Mouse (Mus musculus) frontal cortex, postnatal 10 days (tissue): Measurements from ENCODE around the gene Acyp1.
"Not testable (repeated sequence)": the region's sequence is repeated elsewhere in the genome, so short reads cannot be mapped to it uniquely, and the experiment has no call there.

ENCODE experiments used
- DNase-seq, 2 experiments: peaks; one replicate each; pipeline ENCODE4 v3.0.0; 2022; ENCODE audit warnings: low spot score in 2 of 2, mixed read lengths in 1 of 2

Gene Acyp1

DNA sequence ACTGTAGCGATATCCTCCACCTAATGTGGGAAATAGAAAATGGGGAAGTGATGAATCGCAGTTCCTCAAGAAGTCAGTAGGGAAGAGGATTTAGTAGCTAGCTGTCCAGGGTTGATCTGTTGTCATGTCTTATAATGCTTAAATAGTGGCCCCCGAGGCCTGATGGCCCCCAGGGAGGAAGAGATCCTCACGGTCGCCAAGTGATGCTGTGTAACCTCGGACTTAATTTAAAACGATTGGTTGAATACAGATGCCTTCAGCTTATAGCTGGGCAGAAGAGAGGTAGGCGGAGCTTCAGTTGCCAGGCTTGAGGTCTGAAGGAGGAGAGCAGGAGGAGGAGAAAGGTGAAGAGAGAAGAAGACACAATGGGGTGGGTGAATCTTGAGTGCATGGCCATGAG lies 3.9 kb downstream of the Acyp1 start:
- no peak for DNase-seq

DNA sequence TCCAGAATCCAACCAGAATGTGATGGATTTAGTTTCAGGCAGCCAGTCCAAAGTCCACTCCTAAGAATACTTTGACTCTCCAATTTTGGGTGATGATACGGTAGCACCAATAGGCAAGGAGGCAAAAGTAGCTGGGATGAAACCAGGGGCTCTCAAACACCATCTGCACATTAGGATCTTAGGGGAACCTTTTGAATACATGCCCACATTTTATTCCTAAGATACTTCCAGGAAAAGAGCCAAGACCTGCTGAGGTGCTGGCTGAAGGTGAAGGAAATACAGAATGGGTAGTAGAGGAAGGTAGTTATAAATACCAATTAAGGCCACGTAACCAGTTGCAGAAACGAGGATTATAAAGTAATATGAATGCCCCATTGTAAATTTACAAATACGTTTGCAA lies 6.5 kb downstream of the Acyp1 start:
- DNase-seq, result not testable (repeated sequence)

DNA sequence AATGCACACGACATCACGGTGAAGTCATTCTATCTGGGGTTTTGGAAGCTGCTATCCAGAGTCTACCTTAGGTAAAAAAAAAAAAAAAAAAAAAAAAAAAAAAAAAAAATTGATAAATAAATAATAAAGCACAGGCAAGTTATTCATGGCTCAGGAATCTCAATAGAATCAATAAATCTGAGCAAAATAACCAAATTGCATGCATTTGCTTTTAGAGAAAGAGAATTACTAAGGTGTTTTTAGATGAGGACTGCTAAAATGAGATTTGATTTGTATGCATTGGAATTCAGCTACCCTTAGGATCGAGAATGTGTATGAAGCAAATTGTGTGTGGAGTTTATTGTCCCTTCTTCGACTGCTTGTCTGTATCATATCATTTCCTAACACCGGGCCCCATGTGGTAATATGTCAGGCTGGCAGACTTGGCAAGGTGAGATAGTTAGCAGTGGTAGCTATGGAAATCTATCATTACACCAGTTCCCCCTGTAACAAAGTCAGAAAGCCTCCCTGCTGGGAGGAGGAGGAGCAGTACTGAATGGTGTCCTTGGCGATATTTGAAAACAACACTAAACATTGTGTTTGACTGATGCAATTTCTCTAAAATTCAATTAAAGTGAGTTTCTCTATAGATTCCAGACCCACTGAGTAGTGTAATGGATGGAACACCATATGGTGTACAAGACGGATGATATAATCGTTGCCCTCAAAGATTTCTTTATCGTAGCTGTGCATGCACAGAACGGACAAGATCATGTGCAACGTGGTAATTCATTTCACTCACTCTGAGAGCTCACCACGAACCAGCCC lies 7.2 kb downstream of the Acyp1 start:
- no peak for DNase-seq

DNA sequence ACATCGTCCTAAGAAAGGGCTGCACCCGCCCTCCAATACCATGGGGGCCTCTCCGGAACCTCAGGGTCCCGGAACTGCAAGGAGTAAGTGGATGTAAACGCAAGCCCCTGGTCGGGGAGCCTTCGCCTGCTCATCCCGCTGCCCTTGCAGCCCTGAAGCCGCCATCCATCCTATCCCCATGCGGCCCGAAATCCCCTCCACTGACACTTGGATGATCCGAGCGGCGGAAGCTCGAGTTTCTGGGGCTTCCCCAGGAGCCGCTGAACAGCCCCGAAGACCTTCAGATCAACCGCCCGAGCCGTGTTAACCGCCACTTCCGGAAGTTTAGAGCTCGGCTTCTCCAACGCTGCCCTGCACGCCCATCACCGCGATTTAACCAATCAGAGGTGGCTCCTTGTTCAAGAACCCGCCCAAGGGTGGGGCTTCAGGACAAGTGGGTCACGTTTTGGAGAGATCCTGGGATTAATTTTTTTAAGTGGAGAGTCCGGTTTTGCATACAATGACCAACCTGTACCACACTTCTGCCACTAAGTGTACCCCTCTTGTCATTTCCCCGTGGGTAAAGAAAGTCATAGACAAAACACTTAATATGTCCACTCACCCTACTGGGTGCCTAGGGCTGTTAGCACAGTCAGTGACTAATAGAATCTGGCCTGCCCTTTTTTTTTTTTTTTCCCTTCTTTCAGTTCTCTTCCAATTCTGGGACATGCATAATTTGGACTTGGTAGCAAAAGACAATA lies 8.0 kb downstream of the Acyp1 start:
- DNase-seq, result peak; percentile 94 to 96

DNA sequence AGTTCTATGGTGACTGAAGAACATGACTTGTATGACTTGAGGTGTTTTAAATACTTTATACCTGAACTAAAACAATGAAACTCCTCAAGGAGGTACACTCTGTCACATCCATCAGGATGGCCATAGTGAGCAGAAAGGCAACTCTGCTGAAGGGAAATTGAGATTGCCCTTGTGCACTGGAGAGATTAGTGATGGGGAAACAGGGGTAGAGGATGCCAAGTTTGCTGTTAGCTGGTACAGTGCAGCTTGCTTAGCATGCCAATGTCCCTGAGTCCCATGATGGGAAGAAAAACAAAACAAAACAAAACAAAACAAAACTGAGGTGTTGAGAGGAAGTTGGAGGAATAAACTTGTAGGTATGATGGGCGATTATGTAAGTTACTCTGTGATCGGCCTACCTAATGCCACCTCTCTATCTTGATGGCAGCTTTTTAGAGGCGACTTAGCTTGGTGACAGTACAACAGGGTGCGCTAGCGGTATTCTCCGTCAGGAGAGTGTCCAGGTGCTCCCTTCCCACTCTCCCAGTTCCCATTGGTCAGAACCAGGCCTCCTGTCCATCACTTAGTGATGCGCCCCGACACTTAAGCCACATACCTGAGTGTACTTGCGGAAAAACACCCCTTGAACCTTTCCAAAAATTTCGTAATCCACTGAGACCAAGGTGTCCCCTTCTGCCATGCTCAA lies 8.7 kb downstream of the Acyp1 start:
- DNase-seq, result no peak

DNA sequence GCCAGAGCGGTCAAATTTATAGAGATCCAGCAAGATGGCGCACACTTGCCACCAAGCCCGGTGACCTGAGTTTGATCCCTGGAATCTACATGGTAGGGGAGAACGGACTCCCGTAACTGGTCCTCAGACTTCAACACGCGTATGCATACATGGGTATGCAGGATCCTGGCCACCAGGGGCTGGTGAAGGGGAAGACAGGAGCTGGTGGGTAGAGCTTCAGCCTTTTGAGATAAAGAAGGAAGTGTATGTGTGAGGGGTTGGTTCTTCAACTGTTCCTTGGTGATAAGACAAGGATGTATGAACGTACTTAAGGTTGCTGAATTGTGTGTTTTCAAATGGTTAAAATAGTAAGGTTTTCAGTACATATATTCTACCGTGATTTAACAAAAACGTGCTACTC lies 9.3 kb downstream of the Acyp1 start:
- no peak for DNase-seq

DNA sequence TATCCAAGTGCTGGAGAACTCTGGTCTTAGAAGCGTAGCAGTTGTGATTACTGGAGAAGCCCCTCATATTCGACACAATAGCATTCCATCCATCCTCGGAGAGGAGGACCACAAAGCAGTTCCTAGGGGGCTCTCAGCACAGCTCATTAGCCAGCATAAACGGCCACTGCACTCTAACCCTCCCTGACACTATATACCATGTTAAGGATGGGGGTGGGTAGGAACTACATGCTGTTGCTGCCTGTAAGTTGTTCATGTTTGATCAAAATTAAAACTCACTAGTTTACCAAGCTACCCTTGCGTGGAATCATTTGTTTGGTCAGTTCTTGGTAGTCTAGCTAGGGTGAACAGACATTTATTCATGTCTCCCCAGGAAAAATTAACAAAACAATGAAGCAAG lies 12.0 kb downstream of the Acyp1 start:
- DNase-seq, result no peak

DNA sequence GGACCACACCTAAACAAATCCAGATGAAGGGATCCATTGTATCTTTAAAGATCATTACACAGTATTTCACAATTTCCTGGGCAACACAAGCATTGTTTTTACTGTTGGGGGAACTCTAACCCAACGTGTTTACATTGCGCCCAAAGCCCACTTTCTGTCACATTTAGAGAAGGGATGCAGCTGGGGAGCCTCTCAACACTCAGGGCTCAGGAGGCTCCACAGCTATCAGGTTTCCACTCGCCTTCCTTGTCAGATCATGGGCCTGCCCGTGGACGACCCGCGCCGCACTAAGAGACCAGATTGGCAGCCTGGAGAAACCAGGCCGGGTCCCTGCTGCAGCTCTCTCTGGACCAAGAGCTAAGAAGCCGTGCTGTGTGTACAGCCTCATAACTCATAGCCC lies 14.7 kb downstream of the Acyp1 start:
- no peak for DNase-seq

DNA sequence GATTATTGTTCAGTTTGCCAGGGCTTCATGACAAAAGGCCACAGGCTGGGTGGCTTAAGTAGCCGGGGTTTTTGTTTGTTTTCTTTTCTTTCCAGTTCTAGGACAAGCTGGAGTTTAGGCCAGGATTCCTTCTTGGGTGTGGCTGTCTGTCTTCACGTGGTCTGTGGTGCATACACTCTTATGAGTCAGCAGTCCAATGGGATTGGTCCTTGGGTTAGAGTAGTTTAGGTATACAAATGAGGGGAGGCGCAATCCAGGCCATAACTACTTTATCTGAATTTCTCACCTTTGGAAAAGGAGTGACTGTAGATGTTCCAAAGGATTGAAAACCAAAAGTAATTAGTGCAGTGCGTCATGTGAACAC lies 16.4 kb downstream of the Acyp1 start:
- DNase-seq, result no peak

DNA sequence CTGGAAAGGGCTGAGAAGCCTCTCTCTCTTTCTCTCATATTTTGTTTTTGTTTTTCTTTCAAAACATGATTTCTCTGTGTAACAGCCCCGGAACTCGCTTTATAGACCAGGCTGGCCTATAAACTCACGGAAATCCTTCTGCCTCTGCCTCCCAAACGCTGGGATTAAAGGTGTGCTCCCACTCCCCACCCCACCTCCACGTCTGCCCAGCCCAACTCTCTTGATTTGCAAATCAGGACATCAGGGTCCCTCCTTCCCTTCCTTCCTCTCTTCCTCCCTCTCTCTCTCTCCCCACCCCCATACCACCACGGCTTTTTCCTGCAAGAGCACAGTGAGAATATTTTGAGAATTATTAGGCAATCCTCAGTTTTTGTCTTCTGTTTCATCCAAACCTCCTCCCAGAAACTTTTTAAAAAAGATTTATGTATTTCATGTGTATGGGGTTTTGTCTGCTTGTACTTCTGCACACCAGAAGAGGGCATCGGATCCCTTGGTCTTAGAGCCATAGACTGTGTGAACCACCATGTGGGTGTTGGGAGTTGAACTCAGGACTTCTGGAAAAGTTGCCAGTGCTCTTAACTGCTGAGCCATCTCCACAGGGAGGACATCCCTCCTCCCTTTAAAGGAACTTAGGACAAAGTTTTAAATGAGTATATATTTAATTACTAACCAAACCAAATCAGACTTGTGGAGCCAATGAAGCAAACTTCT lies 17.0 kb downstream of the Acyp1 start:
- no peak for DNase-seq

DNA sequence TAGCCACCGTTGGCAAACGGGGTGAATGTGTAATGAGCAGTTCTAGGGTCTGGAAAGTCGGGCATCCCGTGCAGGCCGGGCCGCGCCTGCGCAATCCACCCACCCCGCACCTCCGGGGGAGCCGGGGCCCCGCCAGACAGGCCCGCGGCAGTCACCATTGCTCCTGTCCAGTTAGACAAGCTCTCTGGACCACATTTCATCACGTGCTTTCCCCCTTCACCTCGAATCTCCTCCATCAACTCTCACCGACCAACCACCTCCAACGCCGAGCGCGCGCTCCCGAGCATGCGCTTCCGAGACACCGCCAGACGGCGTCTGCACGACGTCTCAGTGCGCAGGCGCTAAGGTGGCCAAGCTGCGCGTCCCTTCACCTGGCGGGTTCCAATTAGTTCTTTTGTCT lies 17.9 kb downstream of the Acyp1 start, which contains the start of gene Mlh3:
Gene Mlh3, minus strand, starts transcription at position 281 of the 400 bp plus-strand sequence.
- peak; percentile 73 to 82 for DNase-seq

DNA sequence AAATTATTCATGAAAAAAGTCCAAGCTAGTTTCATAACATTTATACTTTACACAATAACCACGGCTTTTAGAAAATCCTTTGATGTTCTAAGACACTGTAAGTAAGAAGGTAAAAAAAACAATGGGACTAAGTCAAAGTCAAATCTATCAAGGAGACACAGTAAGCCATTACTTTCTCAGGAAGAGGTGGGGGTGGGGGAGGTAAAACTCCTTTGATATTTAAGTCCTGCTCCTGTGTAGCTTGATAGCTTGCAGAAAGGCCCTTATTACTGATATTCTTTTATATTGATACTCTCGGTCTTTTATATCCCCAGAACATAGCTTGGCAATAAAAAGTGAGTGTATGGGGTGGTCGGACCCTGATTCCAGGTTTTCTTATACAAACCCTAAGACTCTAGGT lies 18.4 kb downstream of the Acyp1 start:
- DNase-seq, result no peak

DNA sequence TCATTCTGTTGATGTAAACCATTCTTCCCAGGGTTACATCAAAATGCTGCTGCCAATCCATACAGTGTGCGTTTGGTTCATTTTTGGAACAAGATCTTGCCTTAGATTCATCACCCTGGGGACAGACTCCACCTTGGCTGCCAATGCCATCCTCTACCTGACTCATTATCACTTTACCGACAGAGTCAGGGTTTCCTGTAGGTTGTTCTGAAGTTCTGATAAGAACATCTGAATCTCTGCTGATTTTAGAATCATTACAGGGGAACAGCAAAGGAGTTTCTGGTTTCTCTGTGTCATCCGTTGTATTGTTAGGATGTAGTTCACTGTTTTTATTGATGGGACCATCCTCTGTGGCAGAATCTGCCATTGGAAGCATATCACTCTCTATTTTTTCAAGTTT lies 22.0 kb downstream of the Acyp1 start:
- DNase-seq, result no peak

DNA sequence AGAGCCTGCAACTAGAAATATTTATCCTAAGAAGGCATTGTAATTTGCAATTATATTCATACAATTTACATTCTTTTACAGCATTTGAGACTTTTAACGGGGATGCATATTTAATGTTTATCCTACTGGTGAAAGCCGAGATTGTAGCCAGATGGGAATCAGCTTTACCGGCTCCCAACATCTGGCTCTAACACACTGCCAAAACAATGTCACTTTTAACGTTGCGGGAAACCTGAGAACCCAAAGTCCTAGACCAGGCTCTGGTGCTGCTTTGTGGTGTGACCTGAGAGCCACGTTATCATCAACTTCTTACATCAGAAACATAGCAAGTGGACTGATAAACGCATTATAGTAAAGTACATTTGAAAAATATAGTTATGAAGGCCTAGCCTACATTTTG lies 23.3 kb downstream of the Acyp1 start:
- no peak for DNase-seq

DNA sequence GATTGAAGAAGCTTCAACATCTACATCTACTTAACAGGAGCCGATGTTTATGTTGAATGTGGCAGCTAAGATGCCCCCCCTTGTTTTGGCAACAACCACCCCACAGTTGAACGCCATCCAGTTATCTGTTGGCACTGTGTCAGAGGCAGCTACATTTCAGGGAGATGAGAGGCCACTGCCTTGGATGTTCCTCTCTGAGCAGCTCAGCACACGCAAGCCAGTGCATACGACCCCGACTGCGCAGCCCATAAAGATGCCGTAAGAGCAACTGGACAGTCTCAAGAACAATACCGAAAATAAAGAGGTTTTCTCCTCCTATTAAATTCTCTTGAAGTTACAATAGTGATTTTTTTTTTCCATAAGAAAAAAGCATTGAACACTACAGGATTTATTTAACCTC lies 23.7 kb downstream of the Acyp1 start:
- no peak for DNase-seq

DNA sequence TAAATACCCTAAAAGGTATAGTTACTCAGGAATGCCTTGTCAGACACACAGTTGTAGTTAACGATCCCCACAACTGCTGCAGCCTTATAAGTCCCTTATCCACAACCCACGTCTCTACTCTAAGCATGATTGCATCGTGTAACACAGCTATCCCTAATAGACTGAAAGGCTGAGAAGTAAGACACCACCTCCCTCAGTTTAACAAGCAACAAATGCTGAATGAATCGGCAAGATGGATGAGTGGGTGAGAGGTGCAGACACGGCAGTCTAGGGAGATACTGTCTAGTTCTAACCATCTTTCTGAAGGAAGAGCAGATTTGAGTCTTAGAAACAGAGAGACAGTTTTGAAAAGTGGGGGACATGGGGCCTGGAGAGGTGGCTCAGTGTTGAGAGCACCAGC lies 25.0 kb downstream of the Acyp1 start:
- no peak for DNase-seq

DNA sequence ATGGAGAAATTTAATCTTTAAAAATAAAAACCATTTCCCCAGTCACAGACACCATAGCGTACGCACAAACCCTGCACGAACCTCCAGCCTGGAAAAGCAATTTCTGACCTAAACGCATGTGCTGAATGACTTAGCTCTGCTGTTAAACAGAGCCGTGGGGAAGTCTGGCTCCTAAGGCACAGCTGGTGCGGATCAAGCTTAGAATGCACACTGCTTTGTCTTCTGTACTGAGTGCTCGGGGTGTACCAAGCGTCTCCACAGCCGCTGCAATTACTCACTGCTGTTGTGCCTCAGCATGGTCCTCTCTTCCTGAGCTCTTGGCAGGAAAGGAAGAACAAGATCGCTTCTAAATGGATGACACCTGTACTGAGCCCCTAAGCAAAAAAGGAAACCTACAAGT lies 25.7 kb downstream of the Acyp1 start:
- no peak for DNase-seq

DNA sequence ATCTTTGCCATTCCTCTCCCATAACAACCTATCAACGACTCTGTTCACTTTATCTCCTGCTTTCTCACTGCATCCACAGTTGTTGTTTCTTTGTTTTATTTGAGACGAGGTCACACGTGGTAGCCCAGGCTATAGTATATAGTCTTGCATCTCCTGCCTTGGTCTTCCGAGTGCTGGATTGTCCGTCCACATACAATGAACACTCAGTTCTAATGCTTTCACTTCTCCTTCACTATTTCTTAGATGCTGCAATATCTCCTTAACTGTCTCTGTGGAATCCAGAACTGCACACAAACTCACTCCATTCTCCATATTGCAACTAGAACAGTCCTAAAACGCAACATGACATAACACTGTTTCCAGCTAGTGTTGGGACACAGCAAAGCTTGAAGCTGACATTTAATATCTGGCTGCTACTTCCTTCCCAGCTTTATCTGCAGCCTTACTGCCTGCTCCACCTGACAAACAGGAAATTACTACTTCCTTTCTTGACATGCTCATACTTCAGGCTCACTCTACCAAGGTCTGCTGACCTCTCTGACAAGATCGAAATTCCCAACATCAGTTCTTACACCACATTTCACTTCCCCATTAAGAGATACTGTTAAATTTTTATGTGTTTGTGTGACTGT lies 31.1 kb downstream of the Acyp1 start:
- DNase-seq, result no peak

DNA sequence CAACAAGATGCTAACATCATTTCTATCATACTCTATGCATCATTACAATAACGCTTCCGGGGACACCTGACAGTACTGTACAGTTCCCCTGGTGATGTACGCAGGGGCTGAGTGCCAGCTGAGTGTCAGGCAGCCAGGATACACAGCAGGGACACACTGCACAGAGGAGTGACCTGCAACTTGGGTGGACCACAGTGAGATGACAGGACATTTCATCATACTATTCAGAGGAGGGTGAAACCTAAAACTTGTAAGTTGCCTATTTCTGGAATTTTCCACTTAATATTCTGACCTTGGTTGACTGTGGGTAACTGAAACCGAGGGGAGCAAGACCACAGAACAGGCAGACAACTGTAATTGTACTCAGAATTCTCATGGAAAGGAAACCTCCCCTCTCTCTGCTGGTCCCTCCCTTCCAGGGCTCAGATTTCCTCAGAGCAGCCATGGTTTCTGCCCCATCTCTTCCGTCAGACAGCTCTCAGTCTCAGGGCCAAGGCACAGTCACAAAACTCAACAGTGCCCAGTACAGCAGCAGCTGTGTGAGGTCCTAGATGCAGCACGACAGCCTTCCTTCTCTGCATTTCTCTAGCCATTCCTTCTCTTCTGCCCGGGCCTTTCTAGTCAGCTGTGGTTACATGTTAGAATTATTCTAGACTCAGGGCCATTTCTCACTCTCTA lies 32.0 kb downstream of the Acyp1 start:
- DNase-seq, result no peak

DNA sequence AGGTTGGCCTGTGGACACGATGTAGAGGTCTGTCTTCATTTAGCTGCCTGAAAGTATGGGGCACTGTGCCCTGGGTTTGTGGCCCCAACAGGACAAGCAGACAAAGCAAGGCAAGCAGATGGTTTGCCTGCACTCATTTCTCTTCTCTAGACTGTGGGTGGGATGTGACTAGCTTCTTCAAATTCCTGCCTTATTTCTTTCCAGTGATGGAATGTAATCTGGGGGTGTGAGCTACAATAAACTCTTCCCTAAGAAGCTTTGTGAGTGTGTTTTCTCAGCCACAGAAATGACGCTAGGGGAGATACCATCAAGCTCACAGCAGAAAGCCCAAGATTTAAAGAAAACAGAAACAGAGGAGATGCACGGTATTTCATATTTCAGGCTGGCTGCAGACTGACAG lies 36.2 kb downstream of the Acyp1 start:
- DNase-seq, result no peak

DNA sequence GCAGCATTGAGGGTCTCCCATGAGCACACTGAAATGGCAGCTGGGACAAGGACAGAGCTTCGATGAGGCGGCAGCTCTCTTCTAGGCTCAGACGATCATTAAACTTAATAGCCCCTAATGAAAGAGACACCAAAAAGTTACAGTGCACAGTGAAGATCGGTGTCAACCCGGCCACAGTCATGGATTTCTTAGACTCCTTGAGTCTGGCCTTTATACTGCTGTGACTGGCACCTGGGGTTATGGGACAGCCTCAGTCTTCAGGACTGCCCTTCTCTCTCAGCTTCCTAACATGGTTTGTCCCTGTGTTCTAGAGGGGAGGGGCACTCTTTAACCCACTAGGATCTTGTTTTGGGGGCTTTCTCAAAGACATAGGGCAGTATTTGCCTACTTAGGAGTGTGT lies 50.7 kb downstream of the Acyp1 start:
- DNase-seq, result no peak
